Mouse (Mus musculus) neural tube, embryonic 12.5 days (tissue): ENCODE measurements around the gene Usp3. TPM values are rescaled to one million over a fixed set of nuclear protein-coding genes. Genes with fewer than 3 reads are reported as not detected.

ENCODE experiments used
- ATAC-seq: fragments of 200-750 bp; cut with Nextera tagmentation; 2 replicates; pipeline ENCODE4 v1.8.0; 2017; ENCODE audit warnings: low read depth, mild to moderate bottlenecking, moderate TSS enrichment, moderate library complexity; ENCODE audit not compliant: low FRiP score
- H3K27ac ChIP-seq: fragments of 300-500 bp; sonication (generic); 2 replicates; pipeline ENCODE4 v1.5.1; 2016
- H3K27me3 ChIP-seq: fragments of 300-500 bp; sonication (generic); replicated peaks from 2 replicates; pipeline ENCODE4 v1.6.1; 2016; ENCODE audit warnings: mild to moderate bottlenecking
- H3K36me3 ChIP-seq: fragments of 300-500 bp; sonication (generic); 2 replicates; pipeline ENCODE4 v1.6.1; 2016; ENCODE audit warnings: mild to moderate bottlenecking
- H3K4me1 ChIP-seq: fragments of 300-500 bp; sonication (generic); 2 replicates; pipeline ENCODE4 v1.6.1; 2016
- H3K4me2 ChIP-seq: fragments of 300-500 bp; sonication (generic); replicated peaks from 2 replicates; pipeline ENCODE4 v1.6.1; 2016; ENCODE audit warnings: mild to moderate bottlenecking
- H3K4me3 ChIP-seq: fragments of 300-500 bp; sonication (generic); 2 replicates; pipeline ENCODE4 v1.5.1; 2016
- H3K9ac ChIP-seq: fragments of 300-500 bp; sonication (generic); 2 replicates; pipeline ENCODE4 v1.6.1; 2016; ENCODE audit warnings: mild to moderate bottlenecking
- H3K9me3 ChIP-seq: fragments of 300-500 bp; sonication (generic); 2 replicates; pipeline ENCODE4 v1.6.1; 2016; ENCODE audit warnings: mild to moderate bottlenecking
- WGBS: fragments of 180-500 bp; shearing (Covaris S2); methylation state at CpG from one replicate; pipeline ENCODE4 v1.1.7; 2016; 5-methylcytosine and 5-hydroxymethylcytosine counted together
- polyA plus RNA-seq: library from polyadenylated mRNA; unstranded; fragments of >200 nt; fragmentation: Nextera tagmentation; extraction: Ambion mirVana; gene quantifications from 2 replicates; pipeline ENCODE4 v1.2.1, GENCODE M21; 2016

The Usp3 gene
- polyA plus RNA-seq, 1 experiment from 2014 or later: 93.9 TPM

DNA sequence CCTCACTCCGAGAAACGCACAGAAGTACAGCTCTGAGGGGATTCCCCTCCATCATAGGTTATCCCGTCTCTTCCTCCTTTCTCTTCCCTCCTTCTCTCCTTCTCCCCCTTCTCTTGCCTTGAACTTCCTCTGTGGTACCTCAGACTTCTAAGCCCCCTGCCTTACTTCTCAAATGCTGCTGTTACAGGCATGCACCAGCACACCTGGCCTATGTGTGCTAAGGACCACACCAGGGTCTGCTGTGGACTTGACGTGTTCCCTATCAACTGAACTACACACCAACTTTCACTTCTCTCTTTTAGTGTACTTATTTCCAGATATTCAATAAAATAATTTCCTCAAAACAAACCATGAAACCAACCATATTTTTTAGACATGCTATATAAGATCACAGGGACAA is 50.2 kb downstream of the Usp3 start:
- WGBS: 85% methylated on average over 4 of the region's 4 CpGs
- no peak for ATAC-seq

DNA sequence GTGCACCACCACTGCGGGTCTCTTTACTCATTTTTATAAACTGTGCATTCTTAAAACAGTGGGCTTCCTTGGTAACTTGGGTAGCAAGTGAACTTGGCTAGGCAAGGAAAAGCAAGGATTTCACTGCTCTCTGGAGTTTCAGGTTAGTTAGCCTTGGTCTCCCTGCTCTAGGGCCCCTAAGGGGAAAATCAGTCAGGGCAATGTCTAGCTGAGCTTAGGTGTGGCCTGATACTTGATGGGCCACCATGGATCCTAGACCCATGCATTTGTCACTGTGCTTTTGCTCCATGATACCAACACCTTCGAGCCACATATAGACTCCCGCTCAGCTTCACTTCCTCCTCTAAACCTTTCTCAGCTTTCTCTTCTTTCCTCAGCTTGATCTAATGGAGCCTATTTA is 71.3 kb downstream of the Usp3 start:
- WGBS: 96% methylated on average over 3 of the region's 3 CpGs
- H3K4me3 ChIP-seq: no peak overlapping the region
- no peaks in the 10 kb centered on the region for H3K27me3 ChIP-seq
- no peak for ATAC-seq
- H3K9ac ChIP-seq: no peak overlapping the region
- no peak overlapping the region for H3K27ac ChIP-seq
- H3K4me2 ChIP-seq: no peak overlapping the region
- H3K36me3 ChIP-seq: peaks cover 81% of the 10 kb centered on the region
- H3K4me1 ChIP-seq: peaks cover 4% of the 10 kb centered on the region
- H3K9me3 ChIP-seq: no peaks in the 10 kb centered on the region

More for the DNA sequence above, 50.2 kb downstream of the Usp3 start:
- H3K27me3 ChIP-seq: no peaks in the 10 kb centered on the region
- H3K4me3 ChIP-seq: no peak overlapping the region
- H3K4me2 ChIP-seq: no peak overlapping the region
- no peak overlapping the region for H3K27ac ChIP-seq
- H3K4me1 ChIP-seq: no peaks in the 10 kb centered on the region
- no peaks in the 10 kb centered on the region for H3K9me3 ChIP-seq
- peaks cover 69% of the 10 kb centered on the region for H3K36me3 ChIP-seq
- no peak overlapping the region for H3K9ac ChIP-seq

DNA sequence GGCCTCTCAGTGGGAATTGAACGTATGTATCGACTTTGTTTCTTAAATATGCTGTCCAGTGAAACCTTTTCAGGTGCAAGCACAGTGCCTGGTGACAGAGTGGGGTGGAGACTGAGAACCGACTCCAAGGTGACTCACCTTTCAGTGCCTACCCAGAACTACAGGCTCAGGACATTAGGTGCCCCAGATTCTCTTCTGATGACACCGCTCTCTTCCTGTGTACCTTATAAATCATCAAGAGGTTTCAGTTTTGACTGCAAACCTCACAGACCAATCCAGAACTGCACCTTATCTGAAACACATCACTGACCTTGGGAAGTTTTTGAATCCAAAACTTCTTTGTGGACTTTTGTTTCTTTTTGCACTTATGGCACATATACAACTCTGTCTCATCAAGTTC is 72.6 kb downstream of the Usp3 start:
- 93% methylated on average over 4 of the region's 4 CpGs for WGBS
- H3K27me3 ChIP-seq: no peaks in the 10 kb centered on the region
- ATAC-seq: no peak

GRCm38 (mm10) chr9:66518901-66519300 is 74.0 kb downstream of the Usp3 start:
- no peak for ATAC-seq

More for the DNA sequence above, 72.6 kb downstream of the Usp3 start:
- no peak overlapping the region for H3K4me3 ChIP-seq
- H3K36me3 ChIP-seq: peaks cover 82% of the 10 kb centered on the region
- no peak overlapping the region for H3K9ac ChIP-seq
- H3K9me3 ChIP-seq: no peaks in the 10 kb centered on the region
- peaks cover 4% of the 10 kb centered on the region for H3K4me1 ChIP-seq
- no peak overlapping the region for H3K4me2 ChIP-seq
- no peak overlapping the region for H3K27ac ChIP-seq

GRCm38 (mm10) chr9:66518251-66518650 is 74.7 kb downstream of the Usp3 start:
- Histone ChIP-seq H3K36me3 (peaks cover 83% of the 10 kb centered on the region), H3K9me3 (no peaks in the 10 kb centered on the region), H3K4me2 (no peak overlapping the region), H3K4me3 (no peak overlapping the region), H3K9ac (no peak overlapping the region), H3K27me3 (no peaks in the 10 kb centered on the region), H3K4me1 (peaks cover 4% of the 10 kb centered on the region), H3K27ac (no peak overlapping the region)
- 89% methylated on average over 5 of the region's 5 CpGs for WGBS
- ATAC-seq: no peak

More at GRCm38 (mm10) chr9:66518901-66519300, 74.0 kb downstream of the Usp3 start:
- Histone ChIP-seq H3K4me3 (no peak overlapping the region), H3K4me2 (no peak overlapping the region), H3K27me3 (no peaks in the 10 kb centered on the region), H3K36me3 (peaks cover 85% of the 10 kb centered on the region), H3K4me1 (peaks cover 4% of the 10 kb centered on the region), H3K27ac (no peak overlapping the region), H3K9me3 (no peaks in the 10 kb centered on the region), H3K9ac (no peak overlapping the region)
- WGBS: 51% methylated on average over 5 of the region's 5 CpGs

- no peak overlapping the region for H3K4me2 ChIP-seq
- no peak overlapping the region for H3K4me3 ChIP-seq
- H3K27ac ChIP-seq: no peak overlapping the region
- no peak overlapping the region for H3K9ac ChIP-seq
- peaks cover 81% of the 10 kb centered on the region for H3K36me3 ChIP-seq
- H3K27me3 ChIP-seq: no peaks in the 10 kb centered on the region
- ATAC-seq: no peak
- H3K4me1 ChIP-seq: peaks cover 4% of the 10 kb centered on the region
- WGBS: 90% methylated on average over 10 of the region's 10 CpGs
- H3K9me3 ChIP-seq: no peaks in the 10 kb centered on the region
These were observed 75.2 kb downstream of the Usp3 start for GRCm38 (mm10) chr9:66517746-66518145.

DNA sequence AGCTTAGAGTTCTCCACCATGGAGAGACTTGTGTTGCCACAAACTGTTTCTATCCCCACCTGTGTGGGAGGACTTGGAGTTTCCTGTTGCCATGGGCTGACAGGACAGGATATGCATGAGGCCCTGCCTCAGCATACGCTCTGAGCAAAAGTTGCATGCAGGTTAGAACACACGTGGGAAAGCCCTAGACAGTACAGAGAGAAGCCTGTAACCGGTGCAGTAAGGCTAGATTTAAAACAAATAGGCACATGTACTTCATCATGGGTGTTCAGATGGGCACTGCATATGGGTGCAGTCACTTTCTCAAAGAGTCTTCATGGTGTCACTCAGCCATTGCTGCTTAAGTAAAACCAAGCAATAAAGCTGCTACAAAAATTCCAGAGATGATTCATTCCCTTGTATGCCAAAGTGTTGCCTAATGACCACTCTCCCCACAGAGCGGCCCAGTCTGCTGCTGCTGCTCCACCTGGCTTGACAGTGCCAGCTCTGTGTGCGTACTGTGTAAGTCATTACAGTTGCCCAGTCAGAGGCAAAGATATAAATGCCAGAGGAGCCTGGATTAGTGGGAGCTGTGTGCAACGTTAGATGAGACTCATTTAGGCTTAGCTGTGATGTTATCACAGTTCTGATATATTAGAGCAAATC is 76.5 kb downstream of the Usp3 start:
- H3K36me3 ChIP-seq: peaks cover 71% of the 10 kb centered on the region
- H3K9me3 ChIP-seq: no peaks in the 10 kb centered on the region
- H3K4me2 ChIP-seq: no peak overlapping the region
- H3K4me1 ChIP-seq: peaks cover 4% of the 10 kb centered on the region
- H3K27ac ChIP-seq: no peak overlapping the region
- whole genome bisulfite sequencing: 93% methylated on average over 6 of the region's 6 CpGs
- no peak for ATAC-seq
- H3K4me3 ChIP-seq: no peak overlapping the region
- H3K9ac ChIP-seq: no peak overlapping the region
- no peaks in the 10 kb centered on the region for H3K27me3 ChIP-seq

- H3K27me3 ChIP-seq: no peaks in the 10 kb centered on the region
- no peak overlapping the region for H3K9ac ChIP-seq
- no peak overlapping the region for H3K4me3 ChIP-seq
- no peak overlapping the region for H3K4me2 ChIP-seq
- peaks cover 67% of the 10 kb centered on the region for H3K36me3 ChIP-seq
- no peak overlapping the region for H3K27ac ChIP-seq
- ATAC-seq: no peak
- no peaks in the 10 kb centered on the region for H3K9me3 ChIP-seq
- peaks cover 4% of the 10 kb centered on the region for H3K4me1 ChIP-seq
- 94% methylated on average over 10 of the region's 10 CpGs for WGBS
These were observed 77.2 kb downstream of the Usp3 start for GRCm38 (mm10) chr9:66515680-66516210.

GRCm38 (mm10) chr9:66515115-66515514 is 77.8 kb downstream of the Usp3 start:
- no peak overlapping the region for H3K4me3 ChIP-seq
- H3K9ac ChIP-seq: no peak overlapping the region
- no peaks in the 10 kb centered on the region for H3K9me3 ChIP-seq
- no peak overlapping the region for H3K27ac ChIP-seq
- 89% methylated on average over 2 of the region's 2 CpGs for WGBS
- no peaks in the 10 kb centered on the region for H3K27me3 ChIP-seq
- H3K36me3 ChIP-seq: peaks cover 62% of the 10 kb centered on the region
- ATAC-seq: no peak
- peaks cover 10% of the 10 kb centered on the region for H3K4me1 ChIP-seq
- no peak overlapping the region for H3K4me2 ChIP-seq

- 77% methylated on average over 17 of the region's 17 CpGs for WGBS
- Histone ChIP-seq H3K36me3 (peaks cover 60% of the 10 kb centered on the region), H3K4me1 (peaks cover 11% of the 10 kb centered on the region), H3K9me3 (no peaks in the 10 kb centered on the region), H3K4me3 (no peak within 1 kb of the TSS), H3K27ac (no peak within 1 kb of the TSS), H3K9ac (no peak within 1 kb of the TSS), H3K4me2 (no peak within 1 kb of the TSS), H3K27me3 (no peaks in the 10 kb centered on the region)
- no peak for ATAC-seq
These were observed 78.6 kb downstream of the Usp3 start, which contains the start of gene Fbxl22 for GRCm38 (mm10) chr9:66514256-66514770. Gene Fbxl22, minus strand, starts transcription at chr9:66514593.

GRCm38 (mm10) chr9:66513661-66514255 is 79.2 kb downstream of the Usp3 start:
- Histone ChIP-seq H3K27me3 (no peaks in the 10 kb centered on the region), H3K36me3 (peaks cover 60% of the 10 kb centered on the region), H3K27ac (no peak overlapping the region), H3K9me3 (no peaks in the 10 kb centered on the region), H3K4me1 (peaks cover 7% of the 10 kb centered on the region), H3K9ac (no peak overlapping the region), H3K4me2 (no peak overlapping the region), H3K4me3 (no peak overlapping the region)
- ATAC-seq: no peak
- 89% methylated on average over 4 of the region's 4 CpGs for WGBS

GRCm38 (mm10) chr9:66513150-66513549 is 79.8 kb downstream of the Usp3 start:
- no peak overlapping the region for H3K4me2 ChIP-seq
- no peaks in the 10 kb centered on the region for H3K9me3 ChIP-seq
- no peak for ATAC-seq
- peaks cover 63% of the 10 kb centered on the region for H3K36me3 ChIP-seq
- peaks cover 7% of the 10 kb centered on the region for H3K4me1 ChIP-seq
- no peak overlapping the region for H3K27ac ChIP-seq
- H3K4me3 ChIP-seq: no peak overlapping the region
- no peak overlapping the region for H3K9ac ChIP-seq
- H3K27me3 ChIP-seq: no peaks in the 10 kb centered on the region
